Mouse (Mus musculus) thymus, adult 2 months (tissue): ENCODE measurements around the gene Rrp1. TPM values are rescaled to one million over a fixed set of nuclear protein-coding genes. Genes with fewer than 3 reads are reported as not detected.

Experiments used
- DNase-seq: peaks from one replicate; pipeline ENCODE4 v3.0.0; 2021
- H3K27ac ChIP-seq: fragments of 200-500 bp; 2 replicates; pipeline ENCODE4 v1.5.1; 2012; ENCODE audit warnings: low read length, control low read depth; ENCODE audit not compliant: control insufficient read depth, insufficient read depth
- H3K27me3 ChIP-seq: fragments of 200-500 bp; 2 replicates; pipeline ENCODE4 v1.6.1; 2012; ENCODE audit warnings: mild to moderate bottlenecking, low read length, moderate library complexity, mixed read lengths; ENCODE audit not compliant: control insufficient read depth, insufficient read depth
- H3K36me3 ChIP-seq: fragments of 200-500 bp; 2 replicates; pipeline ENCODE4 v1.6.1; 2012; ENCODE audit warnings: mild to moderate bottlenecking, low read length, moderate library complexity; ENCODE audit not compliant: control insufficient read depth, insufficient read depth
- H3K4me1 ChIP-seq: fragments of 200-500 bp; replicated peaks from 2 replicates; pipeline ENCODE4 v1.6.1; 2012; ENCODE audit warnings: low read length; ENCODE audit not compliant: control insufficient read depth, insufficient read depth
- H3K4me3 ChIP-seq: fragments of 200-500 bp; 2 replicates; pipeline ENCODE4 v1.5.1; 2012; ENCODE audit warnings: mild to moderate bottlenecking, low read length, control low read depth, moderate library complexity; ENCODE audit not compliant: control insufficient read depth, insufficient read depth
- CTCF ChIP-seq: fragments of 200-500 bp; IDR thresholded peaks from 2 replicates; pipeline ENCODE4 v1.5.1; 2012; ENCODE audit warnings: mild to moderate bottlenecking, control low read depth, low read length, moderate library complexity, borderline replicate concordance; ENCODE audit not compliant: control insufficient read depth, poor library complexity, insufficient read depth; ENCODE audit errors: extremely low read depth
- POLR2A ChIP-seq: fragments of 200-500 bp; IDR thresholded peaks from 2 replicates; pipeline ENCODE4 v1.6.1; 2012; ENCODE audit warnings: mild to moderate bottlenecking, low read length, control low read depth, moderate library complexity; ENCODE audit not compliant: control insufficient read depth, poor library complexity, insufficient read depth; ENCODE audit errors: extremely low read depth
- WGBS: fragments of 180-500 bp; shearing (Covaris S2); methylation state at CpG from one replicate; pipeline ENCODE4 v1.1.7; 2018; 5-methylcytosine and 5-hydroxymethylcytosine counted together
- polyA plus RNA-seq: library from polyadenylated mRNA; depleted of rRNA; stranded (reverse); fragments of >200 nt; gene quantifications from 2 replicates; pipeline ENCODE4 v1.2.3, GENCODE M21; 2012

Gene Rrp1
- polyA plus RNA-seq, 1 experiment = 133 TPM

GRCm38 (mm10) chr10:78399090-78399657, 13.7 kb downstream of the Rrp1 start:
- H3K27ac ChIP-seq = peak overlapping the region; percentile 71
- H3K4me1 ChIP-seq = peaks cover 39% of the 10 kb centered on the region
- H3K27me3 ChIP-seq = no peaks in the 10 kb centered on the region
- TF ChIP-seq CTCF = no peak
- no peak for TF ChIP-seq POLR2A
- H3K4me3 ChIP-seq = no peak overlapping the region
- 43% methylated on average over 17 of the region's 17 CpGs for WGBS
- DNase-seq = peak; percentile 37
- peaks cover 39% of the 10 kb centered on the region for H3K36me3 ChIP-seq

GRCm38 (mm10) chr10:78396625-78396885, 16.3 kb downstream of the Rrp1 start:
- no peak for DNase-seq
- peaks cover 31% of the 10 kb centered on the region for H3K4me1 ChIP-seq
- no peak overlapping the region for H3K27ac ChIP-seq
- WGBS = 67% methylated on average over 4 of the region's 4 CpGs
- peaks cover 13% of the 10 kb centered on the region for H3K36me3 ChIP-seq
- TF ChIP-seq POLR2A (no peak), CTCF (no peak)
- H3K4me3 ChIP-seq = no peak overlapping the region
- H3K27me3 ChIP-seq = no peaks in the 10 kb centered on the region

- 19% methylated on average over 17 of the region's 17 CpGs for WGBS
Measured at GRCm38 (mm10) chr10:78395819-78396624, 16.8 kb downstream of the Rrp1 start.

GRCm38 (mm10) chr10:78395377-78395776, 17.5 kb downstream of the Rrp1 start:
- H3K27ac ChIP-seq = no peak overlapping the region
- no peaks in the 10 kb centered on the region for H3K27me3 ChIP-seq
- DNase-seq = no peak
- peaks cover 1% of the 10 kb centered on the region; the same call in 1 of the 2 replicates for H3K36me3 ChIP-seq
- no peak overlapping the region for H3K4me3 ChIP-seq
- WGBS = 95% methylated on average over 3 of the region's 3 CpGs
- TF ChIP-seq POLR2A (no peak), CTCF (no peak)
- peaks cover 23% of the 10 kb centered on the region for H3K4me1 ChIP-seq

More at GRCm38 (mm10) chr10:78395819-78396624, 16.8 kb downstream of the Rrp1 start:
- Histone ChIP-seq H3K4me1 (peaks cover 30% of the 10 kb centered on the region), H3K27me3 (no peaks in the 10 kb centered on the region), H3K36me3 (peaks cover 8% of the 10 kb centered on the region), H3K27ac (no peak overlapping the region), H3K4me3 (no peak overlapping the region)
- peak; percentile 92 for TF ChIP-seq CTCF
- no peak for TF ChIP-seq POLR2A
- peak; percentile 93 for DNase-seq

- TF ChIP-seq CTCF (peak; percentile 92), POLR2A (no peak)
- Histone ChIP-seq H3K4me1 (peaks cover 6% of the 10 kb centered on the region; the same call in 1 of the 2 replicates), H3K36me3 (no peaks in the 10 kb centered on the region), H3K4me3 (no peak overlapping the region), H3K27ac (no peak overlapping the region), H3K27me3 (no peaks in the 10 kb centered on the region)
- 3% methylated on average over 18 of the region's 18 CpGs for WGBS
- peak; percentile 75 for DNase-seq
Measured at GRCm38 (mm10) chr10:78392072-78392471, 20.8 kb downstream of the Rrp1 start.

- no peak for TF ChIP-seq CTCF
- no peak for TF ChIP-seq POLR2A
- no peak for DNase-seq
- Histone ChIP-seq H3K36me3 (no peaks in the 10 kb centered on the region), H3K4me1 (peaks cover 5% of the 10 kb centered on the region; the same call in 1 of the 2 replicates), H3K27me3 (no peaks in the 10 kb centered on the region), H3K4me3 (no peak overlapping the region), H3K27ac (no peak overlapping the region)
- WGBS = 90% methylated on average over 4 of the region's 4 CpGs
Measured at GRCm38 (mm10) chr10:78390982-78391470, 21.8 kb downstream of the Rrp1 start.
